Mouse (Mus musculus): ENCODE measurements around the gene Tti1.

GRCm38 (mm10) chr2:158047903-158048302 is 19.7 kb upstream of the Tti1 start:
- TF ChIP-seq CTCF (IDR thresholded peaks at IDR 0.05; ENCODE audit: extremely low read depth, insufficient read depth, low read length) (peak; percentile 59), POLR2A (IDR thresholded peaks at IDR 0.05; ENCODE audit: extremely low read depth, insufficient read depth, low read length) (no peak)
